In the genomic region with DNA sequence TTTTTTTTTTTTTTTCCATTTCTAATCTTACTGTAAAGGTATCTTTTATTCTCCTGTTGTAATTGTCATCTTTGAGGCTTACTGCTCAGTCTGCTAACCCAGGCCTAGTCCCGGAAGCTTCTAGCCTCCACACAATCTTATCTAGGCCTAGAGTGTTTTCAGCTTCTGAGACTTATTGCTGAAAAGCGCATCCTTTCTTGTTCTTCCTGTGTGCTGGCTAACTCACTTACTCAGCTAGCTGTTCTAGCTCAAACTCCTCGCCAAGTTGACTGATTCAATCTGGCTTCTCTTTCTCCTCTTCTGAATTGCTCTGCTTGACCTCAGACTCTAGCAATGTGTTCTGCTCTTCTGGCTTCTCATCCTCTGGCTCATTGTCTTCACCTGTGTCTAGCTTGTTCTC, we compare ENCODE assay signal across 12 mouse cellular contexts. TPM values are rescaled to one million over a fixed set of nuclear protein-coding genes. Genes with fewer than 3 reads are reported as not detected.
A peak's percentile ranks its signal among the peaks of the same experiment; 100 is the strongest.
DNase-seq lines count a peak whose midpoint lies in the region; ATAC-seq and TF ChIP-seq lines count a peak whose summit lies in the region.
"Had no signal": no experiment of that assay in that cellular context is flagged by ENCODE, and none has a peak within 500 bp of the region (broad histone marks: within the 10 kb centered on the region; RNA-seq: fewer than 3 reads in every experiment).

No protein-coding gene starts in this region.

- no peaks in the 10 kb centered on the region for H3K36me3 ChIP-seq in lung, postnatal 0 days (ENCODE audit: insufficient read depth, low read length)
- 0 out of 2 replicates have a peak, but pooled peaks cover 4% of the 10 kb centered on the region for H3K36me3 ChIP-seq in stomach, embryonic 15.5 days
- H3K36me3 ChIP-seq in thymus, adult 2 months (ENCODE audit: control insufficient read depth, insufficient read depth, low read length) = peaks cover 19% of the 10 kb centered on the region

- no peak overlapping the region for H3K27ac ChIP-seq in lung, postnatal 0 days (ENCODE audit: low read length)
- peak overlapping the region; percentile 44 for H3K27ac ChIP-seq in stomach, embryonic 15.5 days
- no peak overlapping the region for H3K27ac ChIP-seq in thymus, adult 2 months (ENCODE audit: control insufficient read depth, insufficient read depth, low read length)
- H3K27ac ChIP-seq: hindbrain, embryonic 14.5 days had no signal

- H3K27me3 ChIP-seq in lung, postnatal 0 days (replicated peaks; ENCODE audit: insufficient read depth, low read length) = no peaks in the 10 kb centered on the region
- H3K27me3 ChIP-seq in stomach, embryonic 15.5 days (replicated peaks) = no peaks in the 10 kb centered on the region
- no peaks in the 10 kb centered on the region for H3K27me3 ChIP-seq in thymus, adult 2 months (ENCODE audit: control insufficient read depth, insufficient read depth, low read length)

- TF ChIP-seq POLR2A in thymus, adult 2 months (IDR thresholded peaks at IDR 0.05; ENCODE audit: control insufficient read depth, extremely low read depth, insufficient read depth, low read length, poor library complexity) = no peak

- peak; percentile 71 for DNase-seq in heart, adult 11 months
- no peak for DNase-seq in heart, postnatal 14 days
- no peak for DNase-seq in lung, postnatal 0 days (ENCODE audit: low spot score)
- no peak for DNase-seq in lung, postnatal 4 days
- peak; percentile 67 for DNase-seq in induced T-regulatory cell, adult 2 months (ENCODE audit: low read depth)
- no peak for DNase-seq in thymus, adult 2 months
- DNase-seq: B cell, adult 2 months; cerebellum, adult 11 months; lung, postnatal 14 days had no signal

- no peak for ATAC-seq in lung, postnatal 0 days
- ATAC-seq in stomach, embryonic 15.5 days (ENCODE audit: insufficient read depth, low FRiP score, low read depth) = no peak
- no peak for ATAC-seq in megakaryocyte progenitor cell, adult 5-6 weeks (replicated peaks; ENCODE audit: poor library complexity)

- intact Hi-C loops in heart, postnatal 14 days (cut with DNase I) = loop anchor here (10.0 kb wide), 1 partner anchor 269 kb away; the partner anchor contains the start of gene Depdc1b

- no peak overlapping the region for H3K4me3 ChIP-seq in lung, postnatal 0 days (ENCODE audit: low read depth, low read length)
- peak overlapping the region; percentile 19; the same call in 1 of the 2 replicates for H3K4me3 ChIP-seq in stomach, embryonic 15.5 days (replicated peaks)
- H3K4me3 ChIP-seq in thymus, adult 2 months (ENCODE audit: control insufficient read depth, insufficient read depth, low read length) = no peak overlapping the region

- WGBS in lung, postnatal 0 days = 73% methylated on average over 3 of the region's 3 CpGs
- WGBS in stomach, embryonic 15.5 days = 69% methylated on average over 3 of the region's 3 CpGs
- WGBS in thymus, adult 2 months = 78% methylated on average over 3 of the region's 3 CpGs

- H3K4me2 ChIP-seq in lung, postnatal 0 days (replicated peaks; ENCODE audit: low read depth, low read length) = 0 out of 2 replicates have a peak overlapping the region, but pooled peaks have one; percentile 8
- H3K4me2 ChIP-seq in stomach, embryonic 15.5 days = peak overlapping the region; percentile 34

- no peak for TF ChIP-seq EP300 in lung, postnatal 0 days (IDR thresholded peaks at IDR 0.05)

- TF ChIP-seq CTCF in lung, postnatal 0 days (IDR thresholded peaks at IDR 0.05) = no peak
- TF ChIP-seq CTCF in thymus, adult 2 months (IDR thresholded peaks at IDR 0.05; ENCODE audit: borderline replicate concordance, control insufficient read depth, extremely low read depth, insufficient read depth, low read length, poor library complexity) = no peak

- H3K4me1 ChIP-seq in lung, postnatal 0 days (ENCODE audit: insufficient read depth, low read depth, low read length) = peaks cover 17% of the 10 kb centered on the region; the same call in 1 of the 2 replicates
- H3K4me1 ChIP-seq in stomach, embryonic 15.5 days = peaks cover 17% of the 10 kb centered on the region
- H3K4me1 ChIP-seq in thymus, adult 2 months (replicated peaks; ENCODE audit: control insufficient read depth, insufficient read depth, low read length) = peaks cover 12% of the 10 kb centered on the region

- H3K9me3 ChIP-seq in lung, postnatal 0 days (ENCODE audit: low read length) = no peaks in the 10 kb centered on the region
- H3K9me3 ChIP-seq in stomach, embryonic 15.5 days = no peaks in the 10 kb centered on the region

- H3K9ac ChIP-seq in lung, postnatal 0 days (replicated peaks; ENCODE audit: low read depth) = no peak overlapping the region
- no peak overlapping the region for H3K9ac ChIP-seq in stomach, embryonic 15.5 days

RNA-seq across cellular contexts. Expression of gene Smim15, which starts 1.4 kb away (rescaled TPM):
- total RNA-seq in heart, postnatal 14 days (2021) = 10 to 100 TPM; 26.1 to 27.3 TPM
- polyA plus RNA-seq in lung, postnatal 0 days (2015; fragmentation: Nextera tagmentation; extraction: Ambion mirVana) = 65.7 and 68.2 TPM in 2 replicates
- 57.6 and 59.7 TPM in 2 replicates for polyA plus RNA-seq in stomach, embryonic 15.5 days (2015; fragmentation: Nextera tagmentation; extraction: Ambion mirVana)
- 13.9 and 15.6 TPM in 2 replicates for polyA plus RNA-seq in thymus, adult 2 months (2012; rRNA removed)
- 47.2 and 51.9 TPM in 2 replicates for total RNA-seq in megakaryocyte progenitor cell, adult 5-6 weeks (2015)
- total RNA-seq in megakaryocyte progenitor cell, adult 5-6 weeks (2017) = 104 and 129 TPM in 2 replicates

Comparison
In these comparisons a context has a peak if more than half of its experiments do, and no peak if none do; other contexts are left out.
1. DNase-seq: peak in heart, adult 11 months (single experiment) and induced T-regulatory cell, adult 2 months (single experiment); none in heart, postnatal 14 days (0 of 2), lung, postnatal 0 days (single experiment), lung, postnatal 4 days (0 of 2) and thymus, adult 2 months (single experiment).